Mouse (Mus musculus) 416B (cell line): Measurements from ENCODE around the gene Gm28308.

Source experiments
- DNase-seq: peaks from one replicate; pipeline ENCODE4 v3.0.0; 2011; ENCODE audit warnings: low read depth

Gm28308 gene

GRCm38 (mm10) chr6:52183311-52184080 lies 29.6 kb downstream of the Gm28308 start:
- DNase-seq, result no peak

GRCm38 (mm10) chr6:52182793-52183192 lies 30.3 kb downstream of the Gm28308 start:
- no peak for DNase-seq

DNA sequence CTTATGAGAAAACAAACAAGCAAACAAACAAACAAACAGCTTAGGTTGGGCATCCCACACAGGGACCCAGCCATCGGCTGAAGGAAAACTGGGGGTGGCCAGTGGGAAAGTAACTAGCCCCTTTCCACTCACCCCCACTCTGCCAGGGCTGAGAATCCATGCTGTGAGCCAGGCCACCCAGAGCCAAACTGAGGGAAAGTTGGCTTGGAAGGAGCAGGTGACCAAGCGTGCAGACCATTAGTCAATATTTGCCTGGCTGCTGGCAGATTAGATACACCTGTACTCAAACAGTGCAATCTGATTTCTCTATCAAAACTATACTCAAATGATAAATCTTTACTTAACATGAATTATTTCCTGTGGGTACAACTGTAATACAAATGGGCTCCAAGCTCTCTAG lies 31.1 kb downstream of the Gm28308 start:
- DNase-seq, result no peak

DNA sequence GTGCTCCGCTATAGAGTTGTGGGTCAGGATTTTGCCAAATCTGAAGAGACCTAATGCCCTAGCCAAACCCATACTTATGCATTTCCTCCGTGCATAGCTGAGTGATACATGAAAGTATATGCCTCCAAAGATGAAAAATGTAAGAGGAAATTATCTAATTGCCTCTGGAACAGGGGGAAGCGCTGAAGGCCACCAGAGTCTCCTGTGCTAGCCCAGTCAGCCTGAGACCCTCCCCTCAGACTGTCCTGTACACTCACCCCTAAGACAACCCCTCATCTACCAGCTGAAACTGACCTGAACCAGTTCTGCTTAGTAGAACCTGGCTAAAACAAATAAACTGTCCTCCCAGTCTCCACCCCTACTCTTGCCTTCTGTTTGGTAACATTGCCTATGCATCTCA lies 32.4 kb downstream of the Gm28308 start:
- DNase-seq, result no peak

DNA sequence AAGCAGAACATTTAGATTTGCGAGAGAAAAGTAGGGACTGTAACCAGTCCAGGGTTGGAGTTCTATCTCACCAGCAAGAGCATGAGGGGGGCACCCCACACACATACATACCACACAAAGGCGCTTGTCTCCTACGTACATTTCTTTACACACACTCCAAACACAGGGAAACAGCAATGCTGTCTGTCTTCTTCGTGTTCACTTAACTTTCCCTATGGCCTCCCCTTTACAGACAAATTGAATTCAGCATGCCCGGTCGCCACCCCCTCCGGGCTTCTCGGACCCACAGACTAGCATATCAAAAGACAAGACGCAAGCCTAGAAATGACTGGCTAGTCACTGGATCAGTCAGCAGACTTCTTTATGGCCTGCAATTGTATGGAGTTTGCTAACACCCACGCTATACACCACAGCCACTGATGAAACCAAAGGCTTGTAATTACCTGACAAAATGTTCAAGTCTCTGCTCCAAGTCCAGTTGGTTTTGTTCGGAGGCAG lies 32.9 kb downstream of the Gm28308 start:
- DNase-seq, result no peak

DNA sequence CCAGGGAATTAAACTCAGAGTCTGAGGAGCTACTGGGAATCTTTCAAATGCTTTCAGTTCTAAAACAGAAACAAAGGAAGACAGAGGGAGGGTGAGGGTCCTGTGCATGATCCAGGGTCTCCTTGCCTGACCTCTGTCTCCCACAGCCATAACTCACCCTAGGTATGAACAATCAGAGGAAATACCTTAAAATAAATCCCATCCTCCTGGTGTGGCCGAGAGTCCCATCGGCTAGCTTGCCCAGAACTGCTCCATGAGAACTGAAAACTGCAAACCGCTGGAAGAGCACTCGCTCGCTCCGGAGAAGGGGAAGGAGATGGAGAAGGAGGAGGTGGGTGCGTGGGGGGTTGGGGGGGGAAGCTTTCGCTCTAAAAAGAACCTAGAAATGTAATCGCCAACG lies 33.4 kb downstream of the Gm28308 start:
- DNase-seq, result no peak

DNA sequence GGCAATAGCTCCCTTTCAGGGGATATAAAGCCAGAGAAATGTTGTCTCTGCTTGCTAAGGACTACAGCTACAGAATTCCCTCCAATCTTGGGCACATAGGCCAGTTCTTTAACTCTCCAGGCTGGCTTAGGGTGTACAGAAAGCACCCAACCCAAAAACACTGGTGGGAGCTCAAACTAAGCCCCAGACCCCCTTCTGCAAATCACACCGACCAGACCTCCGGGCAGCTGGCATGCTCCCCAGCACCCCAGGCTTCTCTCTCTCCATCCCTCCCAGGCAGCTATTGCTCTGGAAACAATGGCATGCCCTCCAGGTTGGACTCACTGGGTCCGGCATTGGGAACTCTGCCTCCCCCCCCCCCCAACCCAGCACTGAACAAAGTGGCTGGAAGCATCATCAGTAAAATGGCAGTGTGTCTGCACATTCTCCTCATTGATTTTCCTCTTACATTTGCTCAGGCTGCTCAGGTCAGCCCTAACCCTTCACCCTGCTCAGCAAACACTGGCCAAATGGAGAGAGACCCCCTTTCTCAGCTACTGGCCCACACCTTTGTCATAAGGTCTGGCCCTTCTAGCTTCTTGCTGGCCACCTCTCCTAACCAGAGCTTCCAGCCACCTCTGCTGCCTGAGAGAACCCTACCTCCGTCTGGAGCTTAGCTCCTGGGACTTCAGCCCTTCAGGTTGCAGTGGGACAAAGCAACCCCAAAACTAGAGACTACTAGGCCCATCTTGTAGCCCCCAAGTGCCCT lies 34.0 kb downstream of the Gm28308 start:
- no peak for DNase-seq

DNA sequence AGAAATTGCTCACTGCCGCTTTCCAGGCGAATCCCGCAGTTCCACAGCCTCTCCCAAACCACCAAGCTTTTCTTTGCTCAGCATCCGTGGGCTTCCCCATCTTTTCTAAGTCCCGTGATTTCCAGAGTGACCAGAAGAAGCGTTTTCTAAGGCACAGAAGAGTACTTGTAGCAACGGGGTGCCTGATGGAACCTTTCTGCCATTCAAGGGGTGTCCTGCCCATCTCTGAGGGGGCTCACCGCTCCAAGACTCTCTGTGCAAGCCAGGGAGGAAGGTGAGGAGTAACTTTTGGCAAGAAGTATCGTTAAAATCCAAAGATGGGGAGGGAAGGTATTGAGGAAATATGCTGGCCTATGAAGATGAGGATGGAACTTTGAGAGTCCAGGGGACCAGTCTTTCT lies 35.3 kb downstream of the Gm28308 start:
- DNase-seq, result no peak

DNA sequence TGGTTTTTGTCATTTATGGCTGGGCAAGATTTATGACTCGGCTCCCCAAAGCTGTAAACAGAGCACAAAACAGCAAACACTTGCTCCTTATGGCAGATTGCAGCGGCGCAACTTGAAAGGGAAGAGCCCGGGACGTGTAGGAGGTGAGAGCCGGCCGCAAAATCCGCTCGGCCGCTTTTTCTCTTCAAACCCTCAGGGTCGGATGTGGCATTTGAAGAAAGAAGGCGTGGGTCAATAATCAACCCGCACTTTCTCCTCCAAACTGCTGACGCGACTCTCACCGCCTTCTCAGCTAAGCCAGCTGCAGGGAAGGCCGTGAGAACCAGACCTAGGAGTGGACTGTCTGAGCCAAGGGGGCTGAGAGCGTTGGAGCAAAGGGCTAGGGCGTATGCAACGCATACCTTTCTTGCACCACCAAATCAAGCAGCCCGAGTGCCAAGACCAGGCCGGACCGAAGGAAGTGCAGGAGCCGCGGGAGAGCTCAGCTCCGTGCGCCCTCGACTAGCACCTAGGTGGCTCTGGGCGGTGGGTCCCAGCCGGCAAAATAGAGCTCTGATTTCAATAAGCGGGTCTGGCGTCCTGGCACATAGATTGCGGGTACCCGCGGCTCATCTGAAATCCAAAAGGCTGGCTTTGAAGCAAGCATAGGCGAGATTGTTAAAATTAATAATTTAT lies 35.9 kb downstream of the Gm28308 start, which contains the start of gene 5730596B20Rik:
Gene 5730596B20Rik (plus strand): TSS at position 438 of the 675 bp plus-strand sequence.
- no peak for DNase-seq

DNA sequence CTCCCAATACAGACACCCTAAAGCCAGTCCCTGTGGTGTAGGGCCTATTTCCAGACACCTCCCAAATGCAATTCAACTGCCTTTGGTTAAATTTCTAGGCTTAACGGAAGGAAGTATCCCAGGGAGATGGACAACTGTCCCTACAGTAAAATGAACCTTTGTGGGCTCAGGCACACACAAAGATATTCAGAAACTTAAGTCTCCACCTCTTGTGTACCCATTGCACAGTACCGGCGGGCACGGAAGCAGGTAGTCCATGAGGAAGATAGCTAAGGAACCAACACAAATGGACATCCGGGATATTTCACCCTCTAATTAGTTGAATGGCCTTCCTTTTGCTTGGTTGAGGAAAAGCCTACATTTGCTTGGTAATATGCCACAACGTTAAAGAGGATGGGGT lies 36.7 kb downstream of the Gm28308 start:
- DNase-seq, result no peak

- DNase-seq, result no peak
Measured at GRCm38 (mm10) chr6:52175864-52176263, 37.3 kb downstream of the Gm28308 start.

DNA sequence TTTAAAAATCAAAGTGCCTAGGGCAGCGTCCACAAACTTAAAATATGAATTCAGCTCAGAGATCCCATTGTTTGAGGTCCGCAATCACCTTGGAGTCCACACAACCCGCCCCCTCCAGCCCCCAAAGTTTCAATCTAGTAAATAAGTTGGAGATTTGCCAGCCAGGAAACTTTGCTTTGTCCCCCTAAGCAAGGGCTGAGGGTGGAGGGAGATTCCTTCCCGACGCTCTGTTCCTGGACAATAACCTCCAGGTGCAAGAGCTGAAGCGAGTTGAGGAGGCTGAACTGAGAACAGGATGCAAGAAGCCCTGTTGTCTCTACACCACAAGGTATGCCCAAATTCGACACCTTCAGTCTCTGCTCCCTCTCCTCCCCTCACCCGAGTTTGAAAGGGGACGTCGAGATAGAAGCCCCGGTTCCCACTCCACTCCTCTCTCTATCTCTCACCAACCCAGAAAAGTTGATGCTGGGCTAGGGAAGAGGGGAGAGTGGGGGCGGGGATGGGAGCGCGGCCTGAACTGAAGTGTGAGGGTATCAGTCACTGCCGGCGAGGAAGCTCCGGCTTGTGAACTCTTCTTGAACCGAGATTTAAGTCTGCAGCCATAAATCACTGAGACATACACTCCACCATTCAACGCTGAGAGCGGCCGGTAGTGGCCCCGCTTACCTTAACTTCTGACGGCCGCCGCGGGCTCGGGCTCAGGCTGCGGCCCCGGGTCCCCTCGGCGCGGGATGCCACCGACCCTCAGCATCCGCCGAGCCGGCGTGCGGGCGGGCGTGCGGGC lies 38.0 kb downstream of the Gm28308 start:
- no peak for DNase-seq

DNA sequence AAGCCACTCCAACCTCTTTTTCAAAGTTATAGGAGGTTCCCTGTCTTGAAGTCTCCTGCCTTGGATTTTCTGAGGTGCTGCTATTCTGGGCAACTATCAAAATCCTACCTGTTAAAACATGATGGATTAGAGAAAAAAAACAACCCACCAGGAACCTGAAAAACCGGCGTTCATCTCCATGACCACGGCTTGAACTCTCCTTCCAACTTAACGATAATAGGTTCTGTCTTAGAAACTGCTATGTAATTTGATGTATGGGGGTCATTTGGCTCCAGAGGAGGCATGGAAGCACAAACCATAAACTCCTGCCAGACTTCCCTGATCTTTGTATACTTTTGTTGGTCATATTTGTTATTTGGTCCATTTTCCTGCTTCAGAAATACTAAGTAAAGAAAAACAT lies 39.5 kb downstream of the Gm28308 start:
- no peak for DNase-seq

GRCm38 (mm10) chr6:52172501-52172900 lies 40.6 kb downstream of the Gm28308 start:
- no peak for DNase-seq

- DNase-seq, result no peak
Measured at GRCm38 (mm10) chr6:52171938-52172337, 41.2 kb downstream of the Gm28308 start.

DNA sequence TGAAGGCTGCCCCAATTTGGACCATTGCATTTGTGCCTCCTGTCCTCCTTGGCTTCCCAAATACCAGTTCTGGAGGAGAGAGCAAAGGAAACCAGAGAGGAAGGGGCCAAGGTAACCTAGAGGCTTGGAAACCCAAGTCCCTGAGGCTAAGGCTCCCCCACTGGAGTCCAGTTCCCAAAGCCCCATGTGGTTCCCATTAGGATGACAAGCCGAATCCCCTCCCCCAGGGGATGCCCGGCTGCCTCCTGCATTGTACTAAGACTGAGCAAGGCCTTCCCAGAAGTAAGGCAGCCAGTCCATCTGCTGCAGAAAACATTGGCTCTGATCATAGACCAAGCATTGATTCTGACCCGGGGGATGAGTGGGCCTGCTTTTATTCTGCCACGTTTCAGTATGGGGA lies 41.8 kb downstream of the Gm28308 start:
- no peak for DNase-seq

GRCm38 (mm10) chr6:52170898-52171223 lies 42.3 kb downstream of the Gm28308 start:
- DNase-seq, result no peak

DNA sequence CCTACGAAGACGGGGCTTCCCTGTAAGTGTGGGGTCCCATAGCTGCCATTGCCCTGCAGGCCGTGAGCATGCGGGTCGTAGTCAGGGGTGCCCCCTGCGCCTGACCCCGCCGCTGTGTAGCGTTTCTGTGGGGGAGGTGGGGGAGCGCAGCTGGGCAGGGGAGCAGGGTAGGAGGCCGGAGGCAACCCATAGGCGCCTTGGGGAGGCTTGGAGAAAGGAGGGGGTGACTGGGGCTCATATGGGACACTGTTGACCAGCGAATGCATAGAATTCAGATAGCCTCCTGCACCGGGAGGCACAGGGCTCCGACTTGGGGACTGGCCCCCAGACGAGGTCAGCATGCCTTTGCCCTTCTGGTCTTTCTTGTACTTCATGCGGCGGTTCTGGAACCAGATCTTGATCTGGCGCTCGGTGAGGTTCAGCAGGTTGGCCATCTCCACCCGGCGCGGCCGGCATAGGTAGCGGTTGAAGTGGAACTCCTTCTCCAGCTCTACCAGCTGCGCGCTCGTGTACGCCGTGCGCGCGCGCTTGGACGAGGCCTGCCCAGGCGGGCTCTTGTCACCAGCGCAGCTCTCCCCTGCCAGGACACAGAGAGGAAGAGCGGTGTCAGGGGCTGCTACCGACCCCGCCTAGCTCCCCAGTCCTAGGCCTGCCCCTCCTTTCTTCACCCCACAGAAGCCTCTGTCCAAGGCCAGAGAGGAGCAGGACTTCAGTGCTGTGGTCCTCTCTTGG lies 42.8 kb downstream of the Gm28308 start:
- DNase-seq, result no peak

DNA sequence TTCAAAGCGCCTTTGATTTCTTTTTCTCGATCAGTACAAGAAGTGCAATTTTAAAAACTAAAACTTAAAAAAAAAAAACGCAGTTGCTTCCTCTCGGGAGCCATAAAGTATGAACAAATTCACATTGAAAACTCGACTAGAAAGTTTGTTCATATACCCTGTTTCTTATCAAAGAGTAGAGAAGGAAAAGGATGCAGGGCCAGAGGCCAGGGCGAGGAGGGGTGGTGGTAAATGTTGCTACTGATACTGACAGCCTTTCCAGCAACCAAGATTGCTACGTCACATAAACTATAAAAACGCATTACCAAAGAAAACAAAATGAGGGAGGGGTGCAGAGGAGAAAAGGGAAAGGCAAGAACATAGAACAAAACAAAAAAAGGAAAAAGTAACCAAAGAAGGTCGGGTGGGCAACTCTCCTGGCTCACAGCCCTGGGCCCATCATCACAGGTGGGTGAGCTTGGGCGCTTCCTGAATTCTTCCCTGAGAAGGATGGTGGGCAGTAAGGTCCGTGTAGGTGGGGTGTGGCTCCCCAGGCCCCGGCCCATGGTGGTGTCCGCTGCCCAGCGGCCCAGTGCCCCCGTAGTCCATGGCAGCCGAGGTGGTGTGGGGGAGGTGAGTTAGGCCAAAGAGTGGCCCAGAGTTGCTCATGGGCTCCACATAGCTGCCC lies 43.5 kb downstream of the Gm28308 start:
- no peak for DNase-seq

GRCm38 (mm10) chr6:52168191-52169055 lies 44.7 kb downstream of the Gm28308 start:
- DNase-seq, result no peak
